Mouse (Mus musculus): ENCODE results near the gene Camsap2.

GRCm38 (mm10) chr1:136344768-136345453 is 993 bp downstream of the Camsap2 start:
- TF ChIP-seq GATA1 (IDR thresholded peaks at IDR 0.05; ENCODE audit: borderline replicate concordance, low read length) (no peak), FLI1 (IDR thresholded peaks at IDR 0.05; ENCODE audit: low read length) (no peak)

Measured in megakaryocyte, embryonic 14.5 days (primary cell).